Mouse (Mus musculus) c-Kit-positive CD71-negative TER-119-negative erythroid progenitor cells, embryonic 14.5 days (primary cell): ENCODE results near the gene Zg16.
A peak's percentile ranks its signal among the peaks of the same experiment; 100 is the strongest.
"Not testable (repeated sequence)": the region's sequence is repeated elsewhere in the genome, so short reads cannot be mapped to it uniquely, and the experiment has no call there.

ENCODE experiments used
- DNase-seq: peaks from one replicate; pipeline ENCODE4 v3.0.0-alpha.2; 2013; ENCODE audit warnings: low read depth

Zg16 gene

DNA sequence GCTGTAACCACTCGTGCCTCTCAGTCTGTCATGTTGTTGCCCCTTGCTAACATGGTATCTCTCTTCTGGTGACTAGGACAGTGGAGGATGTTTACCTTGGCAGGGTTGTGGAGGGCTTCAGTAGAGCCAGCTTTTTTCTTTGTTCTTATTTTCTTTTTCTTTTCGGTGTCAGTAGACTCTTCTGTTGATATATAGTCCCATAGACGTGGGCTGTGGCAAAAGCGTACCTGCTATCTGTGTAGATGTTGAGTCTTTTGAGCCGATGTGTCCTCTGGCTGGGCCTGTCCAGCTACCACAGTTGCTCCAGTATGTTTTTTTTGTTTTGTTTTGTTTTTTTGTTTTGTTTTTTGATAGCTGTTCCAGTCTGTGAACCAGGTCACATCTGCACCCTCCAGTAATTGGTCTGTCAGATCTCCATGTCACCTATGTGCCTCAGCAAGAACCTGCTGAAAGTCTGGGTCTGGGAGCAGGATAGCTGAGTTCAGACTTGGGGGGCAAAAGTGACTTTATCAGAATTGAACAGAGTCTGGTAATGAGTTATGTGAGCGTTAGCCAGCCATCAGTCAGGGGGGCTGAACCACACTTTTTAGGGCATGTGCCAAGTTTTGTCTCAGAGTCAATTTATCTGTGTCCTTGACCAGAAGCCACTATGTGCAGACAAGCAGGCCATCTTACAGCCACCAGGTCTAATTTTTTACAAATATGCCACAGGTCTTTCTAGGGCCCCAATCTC lies at the start of gene Zg16:
Zg16 (minus strand) TSS at position 51 of the 733 bp plus-strand sequence.
- DNase-seq, result not testable (repeated sequence)

DNA sequence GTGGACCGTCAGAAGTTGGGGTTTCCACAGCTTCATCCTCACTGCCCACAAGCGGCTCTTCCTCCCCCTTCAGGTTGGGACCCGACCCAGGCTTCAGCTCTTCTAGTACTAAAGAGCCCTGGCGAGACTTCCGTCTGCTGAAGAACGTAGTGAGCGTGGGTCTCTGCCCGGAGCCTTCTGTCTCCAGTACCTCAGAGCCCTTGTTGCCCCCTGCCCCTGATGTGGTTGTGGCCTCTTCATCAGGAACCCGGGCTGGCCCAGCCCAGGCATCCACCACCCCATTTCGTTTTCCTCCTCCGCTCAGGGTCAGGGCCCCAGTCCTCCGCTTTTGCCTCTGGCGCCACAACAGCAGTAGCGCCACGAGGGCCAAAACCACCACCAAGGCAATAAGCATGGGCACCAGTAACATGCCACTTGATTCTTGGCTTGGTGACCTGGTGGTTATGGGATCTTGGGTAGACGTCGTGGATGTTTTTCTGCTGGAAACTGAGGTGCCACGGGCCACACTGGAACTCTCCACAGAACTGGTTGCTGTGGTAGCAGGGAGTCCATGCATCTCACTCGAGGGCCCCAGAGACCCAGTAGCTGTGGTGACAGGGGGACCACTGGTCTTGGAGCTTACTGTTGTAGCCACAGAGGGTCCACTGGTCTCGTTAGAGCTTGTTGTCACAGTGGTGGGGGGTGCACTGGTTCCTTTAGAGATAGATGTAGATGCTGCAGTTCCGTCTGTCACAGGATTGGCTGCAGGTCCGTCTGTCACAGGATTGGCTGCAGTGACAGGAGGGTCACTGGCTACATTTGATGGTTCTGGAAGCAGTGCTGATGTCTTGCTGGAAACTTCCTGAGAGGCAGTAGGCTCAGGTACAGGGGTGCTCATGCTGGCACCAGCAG lies 49.3 kb upstream of the Zg16 start:
- no peak for DNase-seq

DNA sequence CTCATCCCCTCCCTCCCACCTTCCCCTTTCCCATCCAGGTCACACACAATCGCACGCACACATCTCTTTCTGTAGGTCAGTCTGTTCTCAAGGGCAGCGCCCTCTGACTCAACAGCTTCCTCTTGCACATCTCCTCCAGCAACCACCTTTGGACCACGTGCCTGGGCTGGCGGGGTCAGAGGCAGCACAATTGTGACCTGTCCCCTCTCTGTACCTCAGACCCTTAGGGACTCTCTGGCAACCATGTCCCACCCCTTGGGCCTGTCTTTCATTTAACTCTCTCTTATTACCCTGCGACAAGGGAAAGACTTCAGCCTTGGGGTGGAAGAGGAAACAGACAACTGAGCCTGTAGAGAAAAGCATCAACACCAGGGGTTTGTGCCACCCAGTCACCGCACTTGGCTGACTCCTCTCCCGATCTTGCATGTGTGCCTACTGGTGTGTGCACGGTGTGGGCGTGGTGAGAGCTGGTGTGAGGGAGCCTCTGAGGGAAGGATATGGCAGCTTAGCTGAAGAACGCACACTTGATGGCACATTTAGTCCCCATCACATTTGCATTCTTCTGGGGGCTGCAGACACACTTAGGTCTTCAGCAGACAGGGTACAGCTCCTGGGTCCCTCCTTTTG lies 47.8 kb upstream of the Zg16 start:
- DNase-seq, result no peak

DNA sequence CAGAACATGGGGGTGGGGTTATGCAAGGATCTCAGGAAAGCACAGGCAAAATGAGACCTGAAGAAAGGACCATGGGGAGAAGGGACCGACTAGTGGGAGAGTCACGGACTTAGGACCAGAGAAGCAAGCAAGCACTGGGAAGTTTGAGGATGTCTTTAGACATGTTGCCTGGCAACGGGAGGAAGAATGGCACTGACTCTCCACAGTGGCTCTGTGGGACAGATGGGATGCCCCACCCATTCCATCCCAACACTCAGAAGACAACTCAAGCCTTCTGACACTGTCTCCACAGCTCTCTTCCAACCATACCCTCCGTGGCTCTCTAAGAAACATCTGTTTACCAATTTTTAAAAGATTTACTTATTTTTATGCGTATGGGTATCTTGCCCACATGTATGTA lies 46.0 kb upstream of the Zg16 start:
- DNase-seq, result no peak

DNA sequence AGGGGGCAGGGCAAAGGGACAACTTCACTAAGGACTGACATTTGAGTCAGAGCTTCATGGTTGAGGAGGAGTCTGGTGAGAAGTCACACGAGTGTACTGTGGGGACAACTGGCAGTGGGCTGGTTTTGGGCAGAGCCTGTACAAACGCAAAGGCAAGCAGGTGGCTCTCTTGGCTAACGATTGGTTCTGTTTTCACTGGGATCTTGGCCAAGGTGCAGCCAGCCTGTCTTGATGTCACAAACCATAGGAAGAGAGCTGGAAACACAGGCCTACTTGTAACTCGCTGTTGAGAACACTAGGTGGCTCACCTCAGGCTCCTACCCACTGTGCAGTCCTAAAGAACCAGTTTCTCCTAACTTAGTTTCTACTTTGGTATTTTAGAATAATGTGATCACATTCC lies 42.5 kb upstream of the Zg16 start:
- no peak for DNase-seq

DNA sequence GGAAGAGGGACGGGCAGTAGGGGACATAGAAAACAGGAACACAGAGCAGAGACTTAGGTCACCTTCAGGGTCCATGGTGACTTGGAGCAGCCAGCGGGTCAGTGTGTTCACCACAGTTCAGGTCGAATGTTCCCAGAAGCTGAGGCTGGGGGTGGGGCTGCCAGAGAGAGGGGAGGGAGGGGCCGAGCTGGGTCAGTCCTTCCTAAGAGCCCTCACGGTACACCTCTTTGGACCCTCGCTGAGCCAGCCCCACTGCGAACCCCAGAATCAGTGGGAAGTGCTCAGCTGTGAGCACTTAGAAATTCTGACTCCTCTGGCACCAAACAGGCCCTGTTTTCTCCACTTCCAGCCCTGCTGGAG lies 34.8 kb upstream of the Zg16 start, which contains the start of gene Qprt:
Qprt (minus strand) TSS at position 316 of the 360 bp plus-strand sequence.
- DNase-seq, result no peak

DNA sequence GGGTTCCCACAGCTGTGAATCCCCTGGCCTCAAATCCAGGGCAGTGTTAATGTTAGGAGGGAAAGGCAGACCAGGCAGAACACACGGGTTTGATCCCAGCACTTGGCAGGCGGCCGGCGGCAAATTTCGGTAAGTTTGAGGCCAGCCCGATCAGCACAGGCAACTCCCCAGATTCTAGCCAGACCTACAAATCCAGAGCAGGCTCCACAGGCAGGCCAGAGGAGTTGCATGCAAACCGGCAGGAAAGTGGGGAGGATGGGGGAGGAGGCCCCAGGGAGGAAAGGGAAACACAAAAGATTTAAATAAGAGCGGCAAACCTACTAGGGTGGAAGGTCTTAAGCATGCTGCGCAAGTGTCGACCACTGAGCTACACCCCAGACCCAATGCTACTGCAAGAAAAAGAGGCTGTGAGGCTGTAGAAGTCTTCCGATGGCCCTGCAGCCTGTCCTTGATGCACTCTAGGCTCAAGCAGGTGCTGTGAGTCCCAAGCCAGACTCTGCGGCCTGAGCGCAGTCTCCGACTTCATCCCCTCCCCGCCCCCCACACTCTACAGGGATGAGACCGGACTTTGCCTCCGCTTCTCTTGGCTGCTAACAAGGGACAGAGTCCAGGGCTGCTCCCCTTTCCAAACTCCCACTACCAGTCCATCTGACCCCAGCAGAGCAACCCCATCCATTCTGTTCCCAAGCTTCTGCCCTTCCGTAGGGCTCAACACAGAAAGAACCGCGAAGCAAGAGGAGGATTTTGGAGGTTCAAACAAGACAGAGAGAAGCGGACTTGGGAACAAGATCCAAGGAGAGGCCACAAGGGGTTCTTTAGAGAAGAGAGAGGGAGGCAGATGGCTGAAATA lies 34.2 kb upstream of the Zg16 start:
- DNase-seq, result no peak

DNA sequence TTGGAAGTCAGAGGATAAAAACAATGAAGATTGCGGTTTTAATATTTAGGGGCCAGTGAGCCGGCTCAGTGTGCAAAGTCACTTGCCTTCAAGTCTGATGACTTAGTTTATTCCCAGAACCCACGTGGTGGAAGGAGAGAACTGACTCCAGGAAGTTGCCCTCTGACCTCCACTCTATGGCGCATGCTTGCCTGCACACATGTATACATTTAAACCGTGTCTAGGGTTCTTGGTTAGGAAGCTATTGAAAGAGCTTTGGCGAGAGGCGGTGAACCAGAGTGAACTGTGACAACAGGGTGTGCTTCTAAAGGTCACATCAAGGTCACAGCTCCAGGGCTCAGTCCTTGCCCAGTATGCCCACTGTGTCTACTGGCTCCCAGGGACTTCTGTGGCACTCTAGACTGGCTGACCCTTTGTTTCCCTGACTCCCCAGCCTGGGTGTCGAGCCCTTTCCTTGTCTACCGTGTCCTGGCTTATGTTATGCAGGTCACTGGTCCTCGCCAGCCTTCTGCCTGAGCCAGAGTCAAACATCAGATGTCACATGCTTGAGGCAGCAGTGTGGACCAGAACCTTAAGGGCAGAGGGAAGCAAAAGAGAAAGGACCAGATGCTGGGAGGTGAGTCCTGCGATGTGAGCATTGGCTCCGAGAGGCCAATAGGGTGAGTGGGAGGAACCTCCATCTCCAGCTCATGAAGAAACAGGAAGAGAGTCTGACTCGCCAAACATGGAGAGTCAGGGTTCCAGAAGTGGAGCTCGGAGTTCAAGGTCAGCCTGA lies 31.7 kb upstream of the Zg16 start:
- DNase-seq, result no peak

DNA sequence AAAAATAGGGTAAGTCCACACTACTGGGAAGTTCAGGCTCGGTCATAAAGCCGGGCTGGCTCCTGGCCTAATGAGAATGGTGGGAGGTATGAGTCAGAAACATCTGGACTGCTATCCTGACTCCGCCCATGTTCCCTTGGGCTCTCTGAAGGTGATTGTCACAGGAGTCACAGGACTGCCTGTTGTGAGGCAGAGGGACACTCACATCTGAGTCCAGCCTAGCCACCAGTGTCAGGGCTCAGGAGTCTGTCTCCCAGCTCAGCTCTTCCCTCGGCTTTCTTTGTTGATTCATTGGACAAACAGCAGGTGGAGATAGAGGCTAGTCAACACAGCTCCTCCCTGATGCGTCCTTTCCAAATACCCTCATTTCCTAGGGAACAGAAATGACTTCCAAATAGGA lies 30.8 kb upstream of the Zg16 start:
- no peak for DNase-seq

DNA sequence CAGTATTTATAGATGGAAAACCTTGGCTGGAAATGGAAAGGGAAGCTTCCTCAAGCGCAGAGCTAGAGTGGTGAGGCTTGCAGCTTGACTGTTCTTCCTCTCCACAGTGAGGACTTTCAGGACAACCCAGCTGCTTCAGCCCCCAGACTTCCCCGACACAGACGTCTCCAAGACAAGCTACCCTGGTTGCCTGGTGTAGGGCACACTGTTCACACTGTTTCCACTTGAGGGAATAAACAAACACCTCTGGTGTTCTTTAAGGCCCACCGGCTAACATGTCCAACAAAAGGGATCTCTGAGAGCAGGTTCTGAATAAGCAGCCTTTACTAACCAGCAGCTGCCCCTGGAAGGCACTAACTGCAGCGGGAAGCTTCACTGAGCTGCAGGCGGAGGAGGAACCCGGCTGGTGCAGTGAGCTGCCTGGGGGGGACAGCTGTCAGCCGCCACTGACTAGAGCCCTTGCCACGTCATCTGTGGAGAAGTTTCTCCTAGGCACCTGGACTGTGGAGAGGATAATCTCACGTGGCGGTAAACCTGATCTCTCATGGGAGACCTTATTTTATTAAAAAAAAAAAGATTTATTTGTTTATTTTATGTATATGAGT lies 29.3 kb upstream of the Zg16 start:
- no peak for DNase-seq

DNA sequence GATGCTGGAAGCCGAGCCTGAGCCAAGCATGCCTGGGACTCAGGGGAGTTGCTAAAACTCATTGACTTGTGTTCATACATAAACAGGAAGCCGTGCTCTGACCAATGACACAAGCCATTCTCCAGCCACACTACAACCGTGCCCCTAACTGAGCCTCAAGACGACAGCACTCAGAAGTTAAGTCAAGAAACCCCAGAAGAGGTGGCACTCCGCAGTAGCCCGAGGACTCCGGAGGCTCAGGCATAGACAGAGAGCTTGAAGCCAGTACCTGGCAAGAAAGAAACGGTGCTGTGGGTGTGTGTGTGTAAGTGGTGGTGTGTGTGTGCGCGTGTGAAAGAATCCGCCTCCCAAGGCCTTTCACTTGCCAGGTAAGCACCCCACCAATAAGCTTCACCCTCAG lies 27.8 kb upstream of the Zg16 start:
- DNase-seq, result no peak

DNA sequence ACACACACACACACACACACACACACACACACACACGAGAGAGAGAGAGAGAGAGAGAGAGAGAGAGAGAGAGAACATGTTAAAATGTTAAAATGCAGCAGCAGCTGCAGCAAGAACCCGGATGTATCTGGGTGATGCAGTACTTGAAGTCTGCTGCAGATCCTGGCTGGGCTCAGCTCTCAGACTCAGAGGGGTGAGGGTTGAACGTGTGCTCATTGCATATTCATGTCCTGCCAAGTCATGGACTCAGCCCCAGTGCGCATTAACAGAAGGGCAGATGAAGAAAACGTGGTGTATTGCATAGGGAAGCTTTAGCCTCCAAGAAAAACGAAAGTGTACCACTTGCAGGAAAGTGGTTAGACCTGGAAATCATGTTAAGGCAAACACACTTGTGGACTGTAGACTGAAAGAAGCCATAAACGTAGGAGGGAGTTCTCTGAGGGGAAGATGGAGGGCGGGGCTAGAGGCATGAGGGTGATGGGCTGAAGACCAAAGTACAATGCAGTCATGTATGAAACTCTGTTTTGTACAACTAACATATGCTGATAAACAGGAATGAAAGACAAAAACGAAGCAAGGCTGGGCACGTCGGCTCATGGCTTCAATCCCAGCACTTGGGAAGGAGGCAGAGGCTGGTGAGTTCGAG lies 26.6 kb upstream of the Zg16 start:
- DNase-seq, result no peak

DNA sequence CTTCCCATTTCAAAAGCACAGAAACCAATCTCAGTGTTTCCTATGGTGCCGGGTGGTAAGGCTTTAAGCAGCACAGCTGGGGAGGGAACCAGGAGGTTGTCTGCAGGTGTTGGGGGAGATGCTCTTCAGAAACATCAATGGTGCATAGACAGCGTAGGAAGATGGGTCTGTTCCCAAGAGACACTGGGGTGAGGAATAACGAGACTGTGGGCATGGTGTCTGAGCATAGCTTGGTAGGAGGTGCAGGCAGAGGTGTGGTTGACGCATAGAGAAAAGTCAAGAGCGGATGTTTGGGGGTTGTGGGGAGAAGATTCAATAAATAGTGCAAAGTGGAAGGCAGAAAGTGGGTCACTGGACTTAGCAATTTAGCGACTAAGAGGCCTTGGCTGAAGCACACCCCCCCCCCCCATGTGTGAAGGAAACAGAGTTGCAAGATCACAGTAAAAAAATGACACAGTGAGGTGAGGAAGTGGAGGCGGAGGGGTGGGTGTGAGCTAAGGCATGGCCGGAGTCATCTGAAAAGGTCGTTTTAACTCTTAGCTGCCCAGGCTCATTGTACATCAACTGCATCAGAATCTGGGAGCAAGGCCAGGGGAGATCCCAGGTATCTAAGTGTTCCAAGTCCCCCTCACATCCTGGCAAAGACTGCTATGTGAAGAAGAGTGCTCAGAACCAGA lies 25.9 kb upstream of the Zg16 start:
- DNase-seq, result no peak

DNA sequence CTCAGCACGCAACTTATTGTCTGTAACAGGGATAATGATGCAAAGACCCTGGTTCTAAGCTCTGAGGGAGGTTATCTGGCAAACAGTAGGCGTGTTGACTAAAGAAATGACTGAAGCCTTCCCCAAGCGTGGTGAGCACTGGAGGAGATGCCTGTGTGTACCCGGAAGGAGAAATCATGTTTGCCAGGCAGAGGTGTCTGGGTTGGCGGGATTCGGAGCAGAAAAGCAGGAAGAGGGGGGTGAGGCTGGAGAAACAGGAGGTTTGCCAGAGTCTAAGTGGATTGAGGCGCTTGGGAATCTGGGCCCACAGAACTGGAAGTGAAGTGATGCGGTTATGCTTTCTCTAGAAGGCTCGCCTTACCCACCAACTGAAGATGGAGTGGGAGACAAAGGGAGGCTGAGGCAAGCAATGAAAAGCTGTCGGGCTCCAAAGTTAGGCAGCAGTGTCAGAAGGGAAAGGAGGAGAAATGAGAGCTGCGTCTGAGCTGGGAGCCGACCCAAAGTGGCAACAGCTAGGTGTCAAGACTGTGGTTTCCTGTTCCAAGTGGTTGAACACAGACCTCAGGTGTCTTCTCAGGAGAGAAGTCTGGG lies 25.2 kb upstream of the Zg16 start:
- no peak for DNase-seq

DNA sequence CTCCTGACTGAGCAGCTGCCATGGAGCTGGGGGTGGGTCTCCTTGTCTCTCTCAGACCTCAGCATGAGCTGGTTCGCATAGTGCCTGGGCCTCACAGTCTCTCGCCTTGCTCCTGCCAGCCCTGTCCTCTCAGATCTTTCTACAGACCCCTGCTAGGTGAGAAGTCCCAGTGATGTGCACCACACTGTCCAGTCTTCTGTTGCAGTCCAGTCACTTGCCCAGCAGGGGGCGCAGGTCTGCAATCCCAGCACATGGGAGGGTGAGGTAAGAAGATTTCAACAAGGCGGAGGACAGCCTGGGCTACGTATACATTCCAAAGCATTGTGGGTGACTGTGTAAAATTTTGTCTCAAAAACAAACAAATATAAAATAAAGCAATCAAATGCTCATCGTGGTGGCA lies 24.3 kb upstream of the Zg16 start:
- DNase-seq, result peak; percentile 76

DNA sequence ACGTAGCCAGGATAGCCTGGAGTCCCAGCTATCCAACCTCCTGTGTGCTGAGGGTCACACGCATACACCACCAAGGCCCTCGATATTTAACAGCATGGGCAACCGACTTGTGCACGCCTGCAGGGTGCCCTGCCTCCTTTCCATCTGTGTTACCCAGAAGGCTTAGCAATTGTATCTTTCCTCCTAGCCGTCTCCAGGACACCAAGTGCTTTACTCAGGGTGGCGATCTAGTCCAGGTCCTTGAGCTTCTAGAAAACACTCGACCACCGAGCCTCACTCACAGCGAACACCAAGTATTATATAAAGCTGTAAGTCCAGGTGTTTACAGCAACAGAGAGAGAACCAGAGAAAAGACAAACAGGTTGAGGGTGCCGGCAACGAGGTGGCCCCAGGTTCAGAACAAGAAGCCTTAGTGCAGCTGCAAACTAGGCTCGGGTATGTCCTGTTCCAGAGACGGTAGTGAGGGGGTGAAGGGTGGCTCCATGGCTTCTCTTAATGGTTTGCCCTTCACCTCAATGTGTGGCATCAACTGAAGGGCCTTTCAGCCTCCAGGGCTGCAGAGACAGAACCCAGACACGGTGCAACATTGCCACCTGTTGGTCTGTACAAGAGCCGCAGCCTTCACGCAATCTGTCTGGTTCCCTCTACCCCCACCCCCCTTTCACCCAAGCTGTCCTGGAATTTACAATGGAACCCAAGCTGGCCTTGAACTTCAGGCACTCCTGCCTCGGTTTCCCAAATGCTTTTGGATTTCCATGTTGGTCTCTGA lies 23.3 kb upstream of the Zg16 start:
- peak; percentile 75 for DNase-seq

DNA sequence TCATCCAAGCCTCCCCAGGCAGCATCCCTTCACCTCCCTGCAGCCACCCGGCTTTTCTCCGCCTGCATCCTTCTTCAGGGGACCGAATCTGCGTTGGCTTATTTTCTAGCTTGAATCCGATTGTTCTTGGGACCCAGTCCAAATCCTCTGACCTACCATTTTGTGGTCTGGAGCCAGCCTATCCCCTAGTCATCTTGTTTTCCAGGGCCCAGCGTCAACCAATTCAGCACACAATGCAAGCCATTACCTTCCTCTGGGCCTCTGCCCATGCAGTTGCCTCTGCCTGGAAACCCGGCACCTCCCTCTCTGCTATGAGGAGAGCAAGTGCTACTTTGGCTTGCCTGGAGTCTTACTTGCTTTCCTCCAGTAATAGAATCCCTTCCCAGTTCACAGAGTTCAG lies 18.4 kb upstream of the Zg16 start:
- no peak for DNase-seq

DNA sequence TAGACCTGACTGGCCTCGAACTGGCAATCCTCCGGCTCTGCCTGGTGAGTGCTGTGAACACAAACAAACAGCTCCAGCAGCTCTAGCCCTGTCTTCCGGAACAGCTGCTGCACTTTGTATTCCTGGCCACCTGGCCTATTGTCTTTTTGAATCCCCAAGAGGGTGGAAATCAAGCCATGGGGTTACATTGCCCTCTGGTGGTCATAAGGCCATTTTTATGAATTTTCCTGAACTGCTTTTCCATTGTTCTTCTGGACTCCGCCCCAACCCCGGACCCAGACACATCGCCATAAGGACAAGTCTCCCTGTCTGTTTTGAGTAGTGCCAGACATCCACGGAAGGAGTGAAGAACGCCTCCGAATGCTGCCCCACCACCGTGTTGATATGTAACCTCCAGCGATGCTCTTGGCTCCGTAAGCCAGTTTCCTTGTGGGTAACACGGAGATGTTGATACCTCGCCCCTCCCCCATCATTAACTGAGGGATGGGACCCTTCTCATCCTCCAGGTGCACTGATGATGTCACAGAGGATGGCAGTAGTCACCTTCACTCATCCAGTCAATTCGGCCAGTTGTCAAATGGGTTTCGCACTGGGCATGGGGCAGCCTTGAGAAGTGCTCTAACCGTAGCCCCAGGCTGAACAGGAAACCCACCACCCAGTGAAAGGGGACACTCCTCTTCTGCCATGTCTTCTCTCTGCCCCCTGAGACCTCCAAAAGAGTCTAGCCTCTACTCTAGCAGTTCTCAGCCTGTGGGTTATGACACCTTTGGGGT lies 17.6 kb upstream of the Zg16 start:
- DNase-seq, result peak; percentile 85
